Mouse (Mus musculus) liver, postnatal 0 days (tissue): Measurements from ENCODE around the gene Gal3st2c.
"Not testable (repeated sequence)": the region's sequence is repeated elsewhere in the genome, so short reads cannot be mapped to it uniquely, and the experiment has no call there.

Experiments
- CTCF ChIP-seq: sonication (generic); IDR thresholded peaks from 2 replicates; pipeline ENCODE4 v1.5.1; 2016; ENCODE audit warnings: antibody characterized with exemption, low read depth
- EP300 ChIP-seq: IDR thresholded peaks from 2 replicates; pipeline ENCODE4 v1.6.1; 2016; ENCODE audit warnings: antibody characterized with exemption, low read depth, mild to moderate bottlenecking

GRCm38 (mm10) chr1:93990209-93990608, at the start of gene Gal3st2c:
- TF ChIP-seq CTCF, EP300: not testable (repeated sequence)
